Mouse (Mus musculus): Measurements from ENCODE around the gene Upk3a.
"Not testable (repeated sequence)": the region's sequence is repeated elsewhere in the genome, so short reads cannot be mapped to it uniquely, and the experiment has no call there.

Upk3a gene

GRCm38 (mm10) chr15:85000984-85001982 is 15.7 kb upstream of the Upk3a start:
- peak; percentile 91 for DNase-seq

- no peak for DNase-seq
Observed at GRCm38 (mm10) chr15:85009666-85010065, 7.3 kb upstream of the Upk3a start.

GRCm38 (mm10) chr15:85011895-85012661 is 4.9 kb upstream of the Upk3a start:
- DNase-seq, result peak; percentile 36

- DNase-seq, result peak; percentile 68
Observed at GRCm38 (mm10) chr15:85012662-85013054, 4.3 kb upstream of the Upk3a start.

GRCm38 (mm10) chr15:85015771-85016170 is 1.2 kb upstream of the Upk3a start:
- no peak for DNase-seq

- DNase-seq, result no peak
Observed at GRCm38 (mm10) chr15:85022211-85022610, 5.3 kb downstream of the Upk3a start.

- no peak for DNase-seq
Observed at GRCm38 (mm10) chr15:85026197-85026596, 9.3 kb downstream of the Upk3a start.

GRCm38 (mm10) chr15:85027740-85028139 is 10.8 kb downstream of the Upk3a start:
- no peak for DNase-seq

GRCm38 (mm10) chr15:85028648-85029047 is 11.7 kb downstream of the Upk3a start, which contains the start of gene Fam118a:
Gene Fam118a (plus strand): TSS chr15:85028948.
- DNase-seq, result not testable (repeated sequence)

- DNase-seq, result not testable (repeated sequence)
Observed at GRCm38 (mm10) chr15:85030643-85031042, 13.7 kb downstream of the Upk3a start.

GRCm38 (mm10) chr15:85031866-85032265 is 14.9 kb downstream of the Upk3a start:
- DNase-seq, result peak; percentile 72

GRCm38 (mm10) chr15:85033916-85034315 is 17.0 kb downstream of the Upk3a start:
- peak; percentile 63 for DNase-seq

GRCm38 (mm10) chr15:85036566-85037342 is 19.8 kb downstream of the Upk3a start:
- peak; percentile 99 for DNase-seq

GRCm38 (mm10) chr15:85037343-85037690 is 20.4 kb downstream of the Upk3a start:
- DNase-seq, result no peak

- DNase-seq, result no peak
Observed at GRCm38 (mm10) chr15:85041546-85042225, 24.7 kb downstream of the Upk3a start.

GRCm38 (mm10) chr15:85042361-85042954 is 25.5 kb downstream of the Upk3a start:
- DNase-seq, result peak; percentile 87

GRCm38 (mm10) chr15:85043116-85043515 is 26.2 kb downstream of the Upk3a start:
- DNase-seq, result no peak

GRCm38 (mm10) chr15:85043761-85044160 is 26.8 kb downstream of the Upk3a start:
- no peak for DNase-seq

GRCm38 (mm10) chr15:85046230-85046950 is 29.4 kb downstream of the Upk3a start:
- DNase-seq, result no peak

- DNase-seq, result no peak
Observed at GRCm38 (mm10) chr15:85047865-85048264, 30.9 kb downstream of the Upk3a start.

GRCm38 (mm10) chr15:85049758-85050157 is 32.8 kb downstream of the Upk3a start:
- no peak for DNase-seq

Data from kidney, postnatal 10 days (tissue).